Mouse (Mus musculus): ENCODE data around the gene Sema3c. TPM values are rescaled to one million over a fixed set of nuclear protein-coding genes. Genes with fewer than 3 reads are reported as not detected.

The Sema3c gene
- 23.4 and 27.1 TPM in 2 replicates for polyA plus RNA-seq (2015; fragmentation: Nextera tagmentation; extraction: Ambion mirVana)

GRCm38 (mm10) chr5:17573694-17574380 lies at the start of gene Sema3c:
TSS of gene Sema3c (plus strand) at chr5:17574281.

Other genes with a start within 250 kb of the Sema3c start
- gene Speer4f2, start 201.1 kb upstream of the Sema3c start, polyA plus RNA-seq (2015; fragmentation: Nextera tagmentation; extraction: Ambion mirVana) = not detected in 2 replicates
- gene Speer4f1, start 98.2 kb upstream of the Sema3c start, polyA plus RNA-seq (2015; fragmentation: Nextera tagmentation; extraction: Ambion mirVana) = not detected in 2 replicates

All from adrenal gland, postnatal 0 days (tissue).